Mouse (Mus musculus): ENCODE data around the gene Armt1.

Gene Armt1

GRCm38 (mm10) chr10:4435416-4435815 lies 3.1 kb downstream of the Armt1 start:
- DNase-seq = no peak

GRCm38 (mm10) chr10:4456409-4456808 lies 24.1 kb downstream of the Armt1 start:
- no peak for DNase-seq

DNA sequence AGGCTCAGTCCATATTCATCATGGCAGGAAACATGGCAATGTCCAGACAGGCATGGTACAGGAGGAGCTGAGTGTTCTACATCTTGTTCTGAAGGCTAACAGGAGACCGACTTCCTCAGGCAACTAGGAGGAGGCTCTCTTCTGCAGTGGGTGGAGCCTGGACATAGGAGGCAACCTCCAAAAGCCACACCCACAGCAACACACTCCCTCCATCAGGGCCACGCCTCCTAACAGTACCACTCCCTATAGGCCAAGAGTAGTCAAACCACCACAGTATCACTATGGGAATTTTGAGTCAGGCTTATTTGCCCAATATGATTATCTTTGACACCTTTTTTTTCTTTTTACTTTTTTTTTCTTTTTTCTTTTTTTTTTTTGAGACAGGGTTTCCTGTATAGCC lies 27.9 kb downstream of the Armt1 start:
- no peak for DNase-seq

DNA sequence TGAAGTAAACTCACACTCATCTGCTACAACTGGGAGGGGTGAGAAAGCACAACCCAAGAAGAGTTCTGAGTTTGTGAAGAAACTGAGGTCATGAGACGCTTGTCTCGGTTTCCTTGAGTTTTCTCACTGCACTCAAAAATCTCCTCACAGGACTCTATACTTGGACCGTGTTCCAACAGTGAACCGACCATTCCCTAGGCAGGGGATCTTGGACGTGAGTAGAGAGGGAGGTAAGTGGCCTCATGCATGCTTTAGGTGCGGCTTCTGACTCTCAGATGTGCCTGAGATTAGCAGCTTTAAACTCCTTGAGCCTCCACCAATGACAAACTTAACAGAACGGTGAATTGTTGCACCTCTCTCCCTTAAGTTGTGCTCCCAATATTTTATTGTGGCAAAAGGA lies 33.5 kb downstream of the Armt1 start:
- DNase-seq = no peak

DNA sequence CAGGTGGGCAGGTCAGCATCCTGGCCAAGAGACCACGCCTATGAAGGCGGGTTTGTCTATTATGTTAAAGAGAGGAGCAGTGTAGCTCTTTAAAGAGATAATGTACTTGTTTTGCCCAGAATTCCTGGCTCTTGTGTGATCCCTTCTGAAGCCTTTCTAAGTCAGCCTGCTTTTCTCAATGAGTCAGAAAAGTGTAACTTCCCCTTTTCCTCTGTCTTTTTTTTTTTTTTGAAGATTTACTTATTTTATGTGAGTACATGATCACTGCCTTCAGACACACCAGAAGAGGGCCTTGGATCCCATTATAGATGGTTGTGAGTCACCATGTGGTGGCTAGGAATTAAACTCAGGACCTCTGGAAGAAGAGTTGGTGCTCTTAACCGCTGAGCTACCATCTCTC lies 37.1 kb downstream of the Armt1 start:
- DNase-seq = no peak

- DNase-seq = no peak
These were observed 41.3 kb downstream of the Armt1 start for GRCm38 (mm10) chr10:4473591-4473993.

- DNase-seq = no peak
These were observed 43.2 kb downstream of the Armt1 start for GRCm38 (mm10) chr10:4475431-4475830.

- no peak for DNase-seq
These were observed 44.3 kb downstream of the Armt1 start for GRCm38 (mm10) chr10:4476604-4477003.

DNA sequence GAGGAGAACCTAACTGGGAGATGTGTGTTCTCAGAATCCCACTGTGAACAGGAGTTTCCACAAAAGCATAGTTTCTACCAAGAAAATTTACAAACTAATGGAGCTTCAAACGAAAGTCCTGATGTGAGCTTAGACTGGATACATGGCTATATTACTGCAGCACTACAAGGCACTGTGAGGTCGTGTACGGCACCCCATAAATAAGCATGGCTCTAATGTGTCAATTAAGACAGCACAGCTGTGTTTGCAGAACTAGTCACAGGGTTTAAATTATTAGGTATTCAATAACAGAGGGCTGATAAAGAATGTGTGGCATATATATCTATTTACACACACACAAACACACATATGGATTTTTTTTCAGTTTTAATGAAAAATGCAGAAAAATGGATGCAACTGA lies 48.7 kb downstream of the Armt1 start:
- no peak for DNase-seq

GRCm38 (mm10) chr10:4481695-4482094 lies 49.4 kb downstream of the Armt1 start:
- no peak for DNase-seq

DNA sequence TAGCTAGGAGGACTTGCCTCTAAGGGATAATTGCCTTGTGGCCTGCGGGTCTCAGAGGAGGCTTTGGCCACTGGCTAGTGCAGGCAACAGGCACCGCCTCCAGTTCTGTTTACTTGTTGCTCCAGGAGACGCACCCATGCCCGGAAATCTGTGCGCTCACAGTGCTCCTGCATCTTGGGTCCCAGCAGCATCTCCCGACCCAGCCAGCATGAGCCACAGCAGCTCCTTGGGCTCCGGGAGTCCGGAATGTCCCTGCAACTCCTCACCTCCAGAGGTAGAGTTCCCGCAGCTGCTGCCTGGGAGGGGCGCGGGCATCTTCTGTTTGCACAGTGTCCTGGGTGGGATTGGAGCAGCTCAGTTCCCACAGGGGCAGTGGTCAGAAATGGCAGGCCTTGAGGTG lies 50.1 kb downstream of the Armt1 start, which contains the start of gene Ccdc170:
Gene Ccdc170 (plus strand): TSS at position 148 of the 400 bp plus-strand sequence.
- DNase-seq = no peak

GRCm38 (mm10) chr10:4483848-4484247 lies 51.6 kb downstream of the Armt1 start:
- DNase-seq = no peak

GRCm38 (mm10) chr10:4484986-4485385 lies 52.7 kb downstream of the Armt1 start:
- DNase-seq = no peak

DNA sequence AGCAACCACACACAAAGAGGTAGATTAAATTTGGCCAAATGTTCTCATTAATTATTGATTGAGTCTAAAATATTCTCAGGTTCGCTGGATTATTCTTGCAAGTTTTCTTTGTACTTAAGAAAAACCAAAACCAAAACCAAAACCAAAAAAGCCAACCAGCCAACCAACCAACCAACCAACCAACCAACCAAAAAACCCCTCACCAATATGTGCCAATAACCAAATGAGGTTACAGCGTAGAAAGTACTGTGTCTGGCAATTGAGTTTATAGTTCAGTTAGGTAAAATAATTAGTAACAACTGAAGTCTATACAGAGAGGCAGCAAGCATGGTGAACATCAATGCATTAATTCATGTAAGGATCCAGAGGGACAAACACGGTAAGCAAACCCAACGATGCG lies 57.6 kb downstream of the Armt1 start:
- no peak for DNase-seq

DNA sequence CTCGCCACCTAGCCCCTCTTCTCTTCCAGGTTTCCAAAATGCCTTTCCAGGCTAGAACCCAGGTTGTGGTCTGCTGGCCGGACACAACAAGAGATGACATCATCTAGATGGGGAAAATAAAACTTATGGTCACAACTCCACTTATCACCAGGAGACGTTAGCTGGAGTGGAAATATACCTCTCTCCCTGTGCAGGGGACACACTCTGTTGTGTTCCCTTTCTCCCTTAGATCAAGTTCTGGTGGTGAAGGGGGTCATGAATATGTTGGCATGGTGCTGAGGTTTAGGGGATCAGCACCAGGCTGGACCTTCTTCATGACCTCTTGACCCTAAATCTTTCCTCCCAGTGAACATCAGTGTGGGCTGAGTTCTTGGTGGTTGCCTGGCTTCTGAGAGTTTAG lies 59.0 kb downstream of the Armt1 start:
- no peak for DNase-seq

DNA sequence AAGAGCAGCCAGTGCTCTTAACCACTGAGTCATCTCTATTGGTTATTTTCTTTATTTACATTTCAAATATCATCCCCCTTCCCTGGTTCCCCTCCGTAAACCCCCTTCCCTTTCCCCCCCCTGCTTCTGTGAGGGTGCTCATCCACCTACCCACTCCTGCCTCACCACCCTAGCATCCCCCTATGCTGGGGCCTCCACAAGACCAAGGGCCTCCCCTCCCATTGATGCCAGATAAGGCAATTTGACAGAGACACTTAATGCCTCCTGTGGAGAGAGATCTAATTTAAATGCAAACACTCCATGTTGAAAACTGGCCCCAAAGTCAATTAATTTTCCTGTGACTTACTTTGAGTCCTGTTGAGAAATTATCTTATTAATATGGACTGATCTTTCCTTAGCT lies 59.8 kb downstream of the Armt1 start:
- DNase-seq = no peak

DNA sequence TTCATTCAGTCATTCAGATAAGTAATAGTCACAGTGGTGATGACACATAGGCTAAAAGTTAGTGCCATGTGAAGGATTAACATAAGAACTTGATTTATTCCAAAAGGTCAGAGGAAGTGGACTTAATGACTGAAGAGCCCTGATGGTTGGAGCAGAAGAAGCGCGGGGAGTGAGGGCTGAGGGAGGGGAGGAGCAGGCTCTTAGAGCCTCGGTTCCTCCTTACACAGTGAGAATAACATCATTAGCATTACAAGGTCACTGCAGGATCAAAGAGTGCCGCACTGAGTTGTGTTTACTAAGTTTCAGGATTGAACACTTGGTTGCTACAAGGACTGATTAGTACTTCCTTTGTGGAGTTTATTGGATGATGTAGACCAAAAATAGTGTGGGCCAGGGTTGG lies 60.6 kb downstream of the Armt1 start:
- DNase-seq = no peak

- no peak for DNase-seq
These were observed 71.0 kb downstream of the Armt1 start for GRCm38 (mm10) chr10:4503251-4503650.

Measured in kidney, adult 9 months (tissue).